In the genomic region with DNA sequence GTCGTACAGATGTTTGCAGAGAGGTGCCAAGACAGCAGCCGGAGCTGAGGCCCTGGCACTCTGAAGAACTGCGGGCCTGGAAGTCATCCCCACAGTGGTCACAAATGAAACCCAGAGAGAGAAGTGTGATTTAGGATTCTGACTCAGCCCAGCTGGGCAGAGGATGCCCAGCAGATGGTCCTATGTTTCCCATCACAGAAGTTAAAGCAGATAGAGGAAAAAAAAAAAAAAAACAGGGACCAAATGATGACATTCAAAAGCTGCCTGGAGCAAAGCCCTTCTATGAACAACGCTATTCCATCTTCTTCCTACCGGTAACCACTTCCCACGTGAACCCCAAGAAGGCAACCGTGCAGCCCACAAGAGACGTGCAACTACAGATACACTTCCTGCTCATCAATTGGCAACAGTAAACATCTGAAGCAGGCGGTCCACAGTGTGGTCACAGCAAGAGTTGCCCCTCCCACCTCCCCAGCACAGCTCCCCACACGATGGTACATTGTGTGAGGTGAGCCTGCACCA, we compare ENCODE assay signal across 14 mouse cellular contexts. TPM values are rescaled to one million over a fixed set of nuclear protein-coding genes. Genes with fewer than 3 reads are reported as not detected.
DNase-seq lines count a peak whose midpoint lies in the region; ATAC-seq lines count a peak whose summit lies in the region.
"Had no signal": no experiment of that assay in that cellular context is flagged by ENCODE, and none has a peak within 500 bp of the region (broad histone marks: within the 10 kb centered on the region; RNA-seq: fewer than 3 reads in every experiment).

No protein-coding gene starts in this region.

- DNase-seq in right cerebral cortex, postnatal 25 days: peak; percentile 52
- DNase-seq in right cerebral cortex, postnatal 14 days: no peak
- peak; percentile 76 for DNase-seq in natural killer cell, adult 2 months (ENCODE audit: low spot score in 2 of 2)
- DNase-seq in urinary bladder, postnatal 36 days (ENCODE audit: low spot score in 2 of 2): no peak
- DNase-seq in c-Kit-positive CD71-positive TER-119-positive erythroid progenitor cells, embryonic 14.5 days (ENCODE audit: low spot score): no peak
- DNase-seq: cerebellum, postnatal 14 days; heart, postnatal 4 days; lung, adult 2 months had no signal

- H3K9me3 ChIP-seq in forebrain, embryonic 16.5 days (ENCODE audit: control insufficient read depth, low read length): no peaks in the 10 kb centered on the region
- H3K9me3 ChIP-seq: G1E; limb, embryonic 12.5 days; midbrain, embryonic 12.5 days had no signal

- no peak overlapping the region for H3K4me3 ChIP-seq in forebrain, embryonic 16.5 days (replicated peaks; ENCODE audit: low read length)
- H3K4me3 ChIP-seq: limb, embryonic 12.5 days; midbrain, embryonic 12.5 days had no signal

- no peak overlapping the region for H3K4me2 ChIP-seq in forebrain, embryonic 16.5 days (ENCODE audit: low read length)
- H3K4me2 ChIP-seq: limb, embryonic 12.5 days; midbrain, embryonic 12.5 days had no signal

- no peak overlapping the region for H3K27ac ChIP-seq in forebrain, embryonic 16.5 days (ENCODE audit: low read length)
- H3K27ac ChIP-seq: limb, embryonic 12.5 days; midbrain, embryonic 12.5 days had no signal

- WGBS in forebrain, embryonic 16.5 days: 81% methylated on average over 10 of the region's 10 CpGs

- no peak overlapping the region for H3K9ac ChIP-seq in forebrain, embryonic 16.5 days (replicated peaks; ENCODE audit: low read depth, low read length)
- H3K9ac ChIP-seq: limb, embryonic 12.5 days; midbrain, embryonic 12.5 days had no signal

- H3K4me1 ChIP-seq in forebrain, embryonic 16.5 days (replicated peaks; ENCODE audit: control insufficient read depth, insufficient read depth, low read length): peaks cover 11% of the 10 kb centered on the region; the same call in 1 of the 2 replicates

- no peaks in the 10 kb centered on the region for H3K27me3 ChIP-seq in forebrain, embryonic 16.5 days (replicated peaks; ENCODE audit: control insufficient read depth, insufficient read depth, low read length)
- H3K27me3 ChIP-seq: limb, embryonic 12.5 days; midbrain, embryonic 12.5 days had no signal

- no peaks in the 10 kb centered on the region for H3K36me3 ChIP-seq in forebrain, embryonic 16.5 days (ENCODE audit: control insufficient read depth, insufficient read depth)

- peak; percentile 58 for ATAC-seq in activated CD4-positive, CD25-positive, alpha-beta regulatory T cell, adult 4 months
- no peak for ATAC-seq in forebrain, embryonic 16.5 days
- ATAC-seq: intestine, embryonic 16.5 days had no signal

RNA-seq across cellular contexts. Expression of a gene that starts 17.4 kb away (rescaled TPM):
- 10 to 100 TPM; 15.0 to 16.8 TPM for polyA plus RNA-seq in activated CD4-positive, CD25-positive, alpha-beta regulatory T cell, adult 4 months (2017; shearing (Covaris generic))
- 7.4 and 7.8 TPM in 2 replicates for polyA plus RNA-seq in forebrain, embryonic 16.5 days (2015; fragmentation: Nextera tagmentation; extraction: Ambion mirVana)

Comparison
In these comparisons a context has a peak if more than half of its experiments do, and no peak if none do; other contexts are left out.
1. DNase-seq: peak in right cerebral cortex, postnatal 25 days (single experiment) and natural killer cell, adult 2 months (2 of 2); none in right cerebral cortex, postnatal 14 days (single experiment), urinary bladder, postnatal 36 days (0 of 2) and c-Kit-positive CD71-positive TER-119-positive erythroid progenitor cells, embryonic 14.5 days (single experiment).